Mouse (Mus musculus): Measurements from ENCODE around the gene Trim41.
"Not testable (repeated sequence)": the region's sequence is repeated elsewhere in the genome, so short reads cannot be mapped to it uniquely, and the experiment has no call there.

Trim41 gene

DNA sequence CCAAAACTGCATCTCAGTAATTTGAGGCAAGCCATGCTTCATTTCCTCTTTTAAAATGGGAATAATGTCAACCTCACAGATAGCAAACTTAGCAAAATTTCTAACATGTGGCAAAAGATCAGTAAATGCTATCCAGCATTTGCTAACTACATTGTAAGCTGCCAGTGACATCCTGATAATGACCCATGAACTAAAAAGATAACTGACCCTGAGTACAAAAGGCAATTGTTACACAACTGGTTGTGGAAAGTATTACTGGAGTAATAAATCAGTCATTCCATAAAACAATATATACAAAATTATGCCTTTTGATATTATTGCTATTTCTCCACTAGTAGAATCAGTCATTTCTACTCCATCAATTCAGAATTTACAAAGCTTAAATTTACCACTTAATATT is 3.4 kb downstream of the Trim41 start:
- no peak for DNase-seq (ENCODE audit: low spot score)

DNA sequence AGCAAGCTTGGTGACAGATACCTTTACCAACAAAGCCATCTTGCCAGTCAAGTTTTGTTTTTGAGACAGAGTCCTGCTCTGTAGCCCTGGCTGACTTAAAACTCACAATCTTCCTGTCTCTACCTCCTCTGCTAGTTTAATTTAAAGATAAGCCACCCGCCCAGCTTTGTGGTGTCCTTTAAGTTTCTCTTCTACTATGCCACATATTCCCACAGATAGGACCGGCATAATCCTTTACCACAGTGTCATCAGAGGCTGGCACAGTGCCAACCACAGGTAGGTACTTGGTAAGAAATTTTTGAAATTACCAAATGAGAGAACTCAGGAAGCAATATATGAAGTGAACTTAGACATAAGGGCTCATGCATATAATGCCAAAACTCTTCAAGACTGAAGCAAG is 7.0 kb downstream of the Trim41 start:
- no peak for DNase-seq (ENCODE audit: low spot score)

DNA sequence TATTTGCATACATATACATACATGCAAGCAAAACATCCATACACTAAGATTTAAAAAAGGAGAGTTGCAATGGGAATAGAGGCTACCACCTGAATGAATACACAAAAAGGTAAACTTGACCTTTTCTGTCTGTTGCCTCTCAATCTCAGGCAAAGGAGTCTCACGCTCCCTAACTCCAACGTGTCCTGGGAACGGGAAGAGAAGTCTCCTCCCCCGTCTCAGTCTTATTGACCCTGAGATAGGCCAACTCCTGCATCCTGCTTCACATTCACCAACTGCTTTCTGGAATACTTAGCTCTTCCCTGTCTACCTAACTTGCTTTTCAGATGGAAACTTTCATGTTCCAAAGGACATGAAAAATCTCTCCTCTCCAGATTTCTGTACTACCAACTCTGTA is 7.7 kb downstream of the Trim41 start:
- no peak for DNase-seq (ENCODE audit: low spot score)

DNA sequence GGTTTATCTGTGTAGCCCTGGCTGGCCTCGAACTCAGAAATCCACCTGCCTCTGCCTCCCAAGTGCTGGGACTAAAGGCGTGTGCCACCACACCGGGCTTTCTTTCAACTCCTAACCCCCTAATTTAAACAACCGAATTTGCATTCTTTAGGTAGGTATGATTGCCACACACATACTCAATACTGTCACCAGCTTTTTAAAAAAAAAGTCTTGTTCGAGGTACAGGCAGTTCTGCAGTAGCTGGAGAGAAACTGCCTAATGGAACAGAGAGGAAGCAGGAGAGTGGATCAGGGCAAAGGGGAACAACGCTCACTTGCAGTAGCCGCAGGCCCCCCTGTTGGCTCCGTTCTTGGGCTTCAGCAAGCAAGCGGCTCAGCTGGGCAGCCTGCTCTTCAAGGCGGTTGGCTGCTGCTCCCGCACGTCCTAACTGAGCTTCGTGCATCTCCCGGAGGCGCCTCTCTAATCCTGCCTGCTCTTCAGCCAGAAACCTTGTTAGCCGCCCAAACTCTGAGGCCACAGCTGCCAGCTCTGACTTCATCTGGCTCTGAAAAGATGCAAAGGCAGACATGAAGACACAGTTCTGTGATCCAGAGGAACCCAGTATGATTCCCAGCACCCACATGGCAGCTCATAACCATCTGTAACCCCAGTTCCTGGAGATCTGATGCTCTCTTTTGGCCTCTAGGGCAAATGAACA is 8.3 kb downstream of the Trim41 start:
- DNase-seq (ENCODE audit: low spot score) = no peak

DNA sequence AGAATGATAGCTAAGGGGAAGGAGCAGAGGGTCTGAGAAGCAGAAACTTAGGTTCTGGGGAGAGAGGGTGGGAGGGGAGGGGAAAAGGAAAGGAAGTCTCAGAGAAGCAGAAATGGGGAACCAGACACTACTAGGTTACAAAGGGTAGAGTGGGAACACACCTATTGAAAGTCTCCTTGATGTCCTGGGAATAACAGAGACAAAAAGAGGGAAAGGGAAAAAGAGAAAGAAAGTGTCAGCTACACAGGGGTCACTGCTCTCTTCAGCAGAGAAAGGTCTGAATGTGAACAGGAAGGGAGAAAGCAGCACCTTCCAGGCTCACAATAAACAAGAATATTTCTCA is 8.9 kb downstream of the Trim41 start:
- DNase-seq (ENCODE audit: low spot score) = no peak

DNA sequence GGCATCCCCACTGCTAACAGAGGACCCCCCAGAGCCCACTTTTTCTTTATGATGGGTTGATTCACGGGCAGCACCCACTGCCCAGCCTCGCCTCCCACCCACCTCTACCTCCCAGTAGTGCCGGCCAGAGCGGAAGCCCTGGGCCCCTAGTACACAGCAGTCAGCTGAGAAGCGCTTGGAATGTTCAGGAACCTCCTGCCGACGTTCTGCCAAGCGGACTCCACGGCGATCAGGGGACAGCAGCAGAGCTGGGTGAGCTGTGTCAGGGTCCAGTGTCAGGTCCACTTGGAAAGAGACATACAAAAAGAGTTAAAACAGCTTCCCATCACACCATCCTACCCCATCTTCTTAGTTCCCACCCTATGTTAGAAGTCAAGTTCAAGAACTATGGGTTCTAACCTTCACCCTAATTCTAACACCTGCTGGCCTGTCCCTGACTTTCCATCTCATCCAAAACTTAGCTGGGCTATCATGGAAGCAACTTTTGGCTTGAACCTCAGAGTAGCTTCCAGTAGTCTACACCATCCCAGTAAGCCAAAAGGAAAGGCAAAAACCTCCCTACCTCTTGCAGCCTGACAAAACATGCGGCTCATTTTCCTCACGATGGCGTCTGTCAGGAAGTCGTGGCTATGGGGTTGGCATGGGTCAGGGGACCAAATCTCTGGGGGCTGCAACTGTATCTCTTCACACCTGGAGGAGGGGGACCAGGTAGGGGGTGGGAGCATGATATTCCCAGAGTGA is 9.4 kb downstream of the Trim41 start:
- no peak for DNase-seq (ENCODE audit: low spot score)

DNA sequence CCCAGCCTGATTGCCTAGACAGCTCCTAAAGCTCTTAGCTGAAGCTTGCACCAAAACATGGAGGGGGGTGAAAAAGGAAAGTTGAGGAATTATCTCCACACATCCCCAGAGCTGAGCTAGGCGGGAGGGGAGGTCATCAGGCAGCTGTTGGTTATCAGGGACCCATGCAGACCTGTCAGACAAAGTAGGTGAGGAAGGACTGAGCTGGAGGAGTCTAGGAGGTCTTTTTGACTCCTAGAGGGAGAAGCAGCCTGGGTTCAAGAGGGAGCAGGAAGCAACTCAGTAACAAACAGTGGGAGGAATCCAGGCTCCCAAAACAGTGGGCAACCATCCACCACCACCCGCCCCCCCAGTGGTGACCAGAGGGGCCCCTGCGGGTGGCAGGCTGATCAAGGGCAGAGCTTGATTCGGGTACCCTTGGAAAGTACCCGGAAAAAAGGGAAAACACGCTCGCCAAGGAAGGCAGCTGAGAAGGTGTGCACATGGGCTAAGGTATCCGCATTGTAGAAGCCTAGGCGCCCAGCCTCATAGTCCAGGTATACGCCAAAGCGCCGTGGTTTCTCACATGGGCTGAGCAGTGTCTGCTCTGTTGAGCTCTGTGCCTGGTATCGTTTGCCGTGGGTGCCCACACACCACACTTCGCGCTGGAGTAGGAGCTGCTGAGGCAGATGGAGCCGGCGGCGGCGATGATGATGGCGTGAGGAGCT is 10.1 kb downstream of the Trim41 start:
- no peak for DNase-seq (ENCODE audit: low spot score)

DNA sequence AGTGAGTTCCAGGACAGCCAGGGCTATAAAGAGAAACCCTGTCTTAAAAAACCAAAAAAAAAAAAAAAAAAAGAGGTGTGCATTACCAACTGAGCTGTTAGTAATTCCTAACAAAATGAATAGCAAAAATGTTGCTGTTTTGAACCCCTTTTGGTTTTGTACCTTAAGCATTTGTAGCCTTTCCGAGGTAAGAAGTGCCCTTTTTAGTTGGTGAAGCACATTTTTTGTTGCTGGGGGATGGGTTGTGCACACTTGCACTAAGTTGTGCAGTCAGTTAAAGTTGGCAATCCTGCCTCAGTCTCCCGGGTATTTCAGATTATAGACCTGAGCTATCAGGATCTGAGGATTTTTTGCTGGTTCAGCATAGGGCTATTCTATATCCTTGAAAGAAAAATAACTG is 12.2 kb downstream of the Trim41 start:
- no peak for DNase-seq (ENCODE audit: low spot score)

DNA sequence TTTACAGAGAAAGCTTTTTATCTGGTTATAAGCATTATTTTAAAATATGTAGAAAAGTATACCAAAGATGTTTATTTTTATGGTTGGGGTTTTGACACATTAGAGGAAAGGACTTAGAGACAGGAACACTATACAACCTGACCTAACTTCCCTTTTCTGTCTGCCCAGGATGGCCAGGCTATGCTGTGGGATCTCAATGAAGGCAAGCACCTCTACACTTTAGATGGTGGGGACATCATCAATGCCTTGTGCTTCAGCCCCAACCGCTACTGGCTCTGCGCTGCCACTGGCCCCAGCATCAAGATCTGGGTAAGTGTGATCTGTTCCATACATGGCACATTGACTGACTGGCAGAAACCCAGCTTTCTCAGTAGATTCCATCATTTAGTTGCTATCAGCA is 13.2 kb downstream of the Trim41 start:
- no peak for DNase-seq (ENCODE audit: low spot score)

DNA sequence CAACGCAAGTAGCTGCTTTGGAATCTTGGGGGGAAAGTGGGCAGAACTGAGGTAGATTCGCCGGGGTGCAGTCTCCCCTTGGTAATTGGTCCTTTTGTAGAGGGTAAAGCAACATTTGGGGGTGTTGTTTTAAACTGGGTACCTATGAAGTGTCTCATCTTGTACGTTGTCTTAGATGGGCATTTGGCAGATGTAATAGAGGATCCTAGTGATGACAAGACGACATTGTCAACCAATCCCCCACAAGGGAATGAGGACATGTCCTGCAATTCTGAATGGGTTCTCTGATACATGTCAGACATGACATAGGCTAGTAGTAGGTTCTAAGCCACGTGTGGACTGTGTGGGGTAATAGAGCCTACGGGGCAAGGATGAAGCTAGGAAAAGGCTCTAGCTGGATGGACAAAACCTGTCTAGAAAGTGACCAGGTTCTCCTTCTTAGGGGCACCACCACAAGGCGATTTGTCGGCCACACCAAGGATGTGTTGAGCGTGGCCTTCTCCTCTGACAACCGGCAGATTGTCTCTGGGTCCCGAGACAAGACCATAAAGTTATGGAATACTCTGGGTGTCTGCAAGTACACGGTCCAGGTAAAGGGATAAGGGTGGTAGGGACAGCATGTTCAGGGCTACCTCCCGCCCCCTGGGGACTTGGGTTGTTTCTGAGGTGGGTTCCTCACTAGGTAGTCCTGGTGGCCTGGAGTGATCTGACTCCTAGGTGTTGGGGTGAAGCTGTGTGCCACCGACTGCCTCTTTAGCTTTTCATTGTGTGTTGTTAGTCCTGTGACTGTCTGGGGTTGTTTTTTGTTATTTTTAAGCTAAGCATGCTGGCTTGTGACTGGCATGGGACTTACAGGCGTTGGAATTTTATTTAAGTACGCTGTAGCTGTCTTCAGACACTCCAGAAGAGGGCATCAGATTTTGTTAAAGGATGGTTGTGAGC is 15.1 kb downstream of the Trim41 start:
- DNase-seq (ENCODE audit: low spot score) = no peak

DNA sequence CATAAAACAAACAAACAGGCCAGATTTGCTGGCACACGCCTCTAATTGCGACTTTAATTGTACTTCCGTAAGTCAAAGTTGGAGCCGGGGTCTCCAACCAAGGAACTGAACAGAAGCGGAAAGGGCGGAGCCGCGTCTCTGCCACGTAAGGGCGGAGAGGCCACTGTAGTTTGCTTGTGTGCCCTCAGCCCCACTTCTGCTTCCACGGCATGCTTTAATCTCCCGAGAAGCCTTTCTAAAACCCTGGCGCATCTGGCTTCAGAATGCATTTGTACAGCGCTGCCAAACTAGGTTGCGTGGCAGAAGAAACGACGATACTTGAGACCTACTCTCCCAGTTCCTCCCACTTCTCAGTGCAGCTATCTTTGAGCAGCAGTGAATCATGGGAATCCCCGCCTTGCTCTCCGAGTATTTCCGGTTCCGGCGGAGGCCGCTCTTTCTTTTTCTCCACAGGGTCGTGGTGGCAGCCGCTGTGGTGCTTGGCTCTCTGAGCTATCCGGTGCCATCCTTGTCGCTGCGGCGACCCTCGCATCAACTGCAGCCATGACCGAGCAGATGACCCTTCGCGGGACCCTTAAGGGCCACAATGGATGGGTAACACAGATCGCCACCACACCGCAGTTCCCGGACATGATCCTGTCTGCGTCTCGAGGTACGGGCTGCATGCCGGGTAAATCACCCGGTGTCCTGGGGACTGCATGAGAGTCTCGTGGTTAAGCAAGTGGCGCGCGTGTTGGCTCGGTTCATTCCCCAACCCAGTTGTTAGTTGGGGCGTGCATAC is 17.0 kb downstream of the Trim41 start, which contains the start of gene Rack1:
TSS of gene Rack1 (plus strand) at position 412 of the 781 bp plus-strand sequence.
- peak; percentile 77 for DNase-seq (ENCODE audit: low spot score)

DNA sequence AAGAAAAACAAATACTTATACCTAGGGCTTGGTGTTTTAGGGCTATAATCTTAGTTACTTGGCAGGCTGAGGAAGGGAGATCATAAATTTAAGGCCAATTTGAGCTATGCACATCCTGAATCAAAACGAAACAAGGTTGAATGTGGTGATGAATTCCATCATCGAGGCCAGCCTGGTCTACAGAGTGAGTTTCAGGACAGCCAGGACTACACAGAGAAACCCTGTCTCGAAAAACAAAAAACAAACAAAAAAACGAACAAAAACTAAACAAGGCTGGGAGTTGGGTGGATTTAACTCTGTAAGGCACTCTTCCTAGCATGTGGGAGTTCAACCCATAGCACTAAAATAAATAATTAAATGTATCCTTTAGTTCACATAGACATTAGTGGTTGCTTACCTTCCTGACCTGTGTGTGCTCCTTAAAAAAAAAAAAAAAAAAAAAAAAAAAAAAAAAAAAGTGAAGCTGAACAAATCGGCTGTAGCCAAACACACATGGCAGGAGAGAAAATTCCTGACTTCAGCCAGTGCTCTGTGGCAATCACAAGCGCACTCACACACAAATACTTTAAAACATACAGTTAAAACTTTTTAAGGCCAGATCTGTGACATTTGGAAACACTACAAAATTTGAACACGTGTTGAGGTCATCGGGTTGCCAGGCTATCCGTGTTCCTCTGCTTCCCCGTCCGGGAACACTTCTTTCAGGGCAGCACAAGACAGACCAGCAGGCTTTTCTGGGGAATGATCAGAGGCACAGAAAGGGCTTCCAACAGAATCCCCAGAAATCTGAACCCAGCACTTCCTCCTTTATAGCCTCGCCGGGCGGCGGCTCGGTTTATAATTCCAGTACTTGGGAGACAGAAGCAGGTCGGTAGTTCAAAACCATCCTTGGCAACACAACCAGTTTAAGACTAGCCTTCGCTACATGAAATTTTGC is 17.9 kb downstream of the Trim41 start:
- no peak for DNase-seq (ENCODE audit: low spot score)

DNA sequence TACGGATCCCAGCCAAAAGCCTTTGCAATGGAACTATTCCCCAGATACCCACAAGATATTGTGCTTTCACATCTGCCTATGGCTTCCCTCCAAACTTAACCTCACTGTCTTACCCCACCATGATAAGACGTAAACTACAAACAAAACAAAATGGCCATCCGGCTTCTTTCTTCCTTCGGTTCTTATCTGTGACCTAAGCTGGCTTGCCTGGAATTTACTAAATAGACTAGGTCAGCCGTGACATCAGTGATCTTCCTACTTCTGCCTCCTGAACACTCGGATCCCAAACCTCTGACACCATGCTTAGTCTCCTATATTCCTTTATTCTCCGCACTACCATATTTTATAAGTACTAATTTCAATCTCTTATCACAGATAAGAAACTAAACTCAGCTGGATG is 18.8 kb downstream of the Trim41 start:
- DNase-seq (ENCODE audit: low spot score) = no peak

DNA sequence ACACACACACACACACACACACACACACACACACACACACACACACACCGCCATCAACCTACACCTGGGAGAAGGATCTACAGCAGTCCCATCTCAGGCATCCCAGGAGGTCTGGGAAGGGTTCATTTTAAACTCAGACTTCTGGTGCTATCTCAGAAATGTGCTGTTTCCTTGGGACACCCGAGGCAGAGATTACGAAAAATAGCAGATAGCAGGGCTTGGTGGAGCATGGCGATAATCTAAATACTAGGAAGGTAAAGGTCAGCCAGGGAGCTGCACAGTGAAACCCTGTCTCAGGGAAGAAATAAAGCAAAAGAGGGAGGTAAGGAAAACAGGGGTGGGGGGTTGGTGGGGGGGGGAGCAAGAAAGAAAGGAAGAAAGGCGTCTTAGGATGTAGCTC is 19.9 kb downstream of the Trim41 start:
- DNase-seq (ENCODE audit: low spot score) = no peak

DNA sequence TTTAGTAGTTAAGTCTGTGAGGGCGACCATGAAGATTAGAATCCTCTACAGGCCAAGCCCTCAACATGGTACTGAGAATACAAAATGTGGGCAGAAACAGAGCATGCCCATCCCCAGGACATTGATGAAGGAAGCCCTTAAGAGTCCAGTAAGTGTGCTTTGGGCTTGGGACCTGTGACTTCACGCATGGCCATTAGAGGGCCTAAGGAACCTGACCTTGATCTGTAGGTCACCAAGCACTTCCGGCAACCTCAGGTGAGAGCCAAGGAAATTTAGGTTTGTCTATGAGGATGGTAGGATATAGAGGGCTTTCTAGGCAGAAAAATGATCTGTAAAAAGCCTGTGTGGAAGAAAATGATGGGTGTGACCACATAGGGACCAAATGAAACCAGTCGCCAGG is 20.9 kb downstream of the Trim41 start:
- no peak for DNase-seq (ENCODE audit: low spot score)

DNA sequence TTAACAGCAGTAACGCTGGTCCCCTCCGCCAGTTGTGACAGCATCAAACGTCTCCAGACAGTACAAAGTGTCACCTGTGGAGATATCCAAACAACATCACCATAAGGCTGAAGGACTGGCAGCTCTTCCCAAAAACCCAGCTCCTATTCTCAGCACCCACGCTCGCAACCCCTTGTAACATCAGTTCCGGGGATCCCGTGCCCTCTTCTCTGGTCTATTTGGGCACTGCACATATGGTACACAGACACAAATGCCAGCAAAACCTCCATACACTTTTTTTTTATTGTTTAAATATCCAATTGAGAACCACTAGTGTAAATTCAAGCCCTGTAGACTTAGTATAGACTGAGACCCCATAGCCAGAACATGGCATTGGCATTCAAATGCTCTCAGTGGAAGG is 21.9 kb downstream of the Trim41 start:
- no peak for DNase-seq (ENCODE audit: low spot score)

DNA sequence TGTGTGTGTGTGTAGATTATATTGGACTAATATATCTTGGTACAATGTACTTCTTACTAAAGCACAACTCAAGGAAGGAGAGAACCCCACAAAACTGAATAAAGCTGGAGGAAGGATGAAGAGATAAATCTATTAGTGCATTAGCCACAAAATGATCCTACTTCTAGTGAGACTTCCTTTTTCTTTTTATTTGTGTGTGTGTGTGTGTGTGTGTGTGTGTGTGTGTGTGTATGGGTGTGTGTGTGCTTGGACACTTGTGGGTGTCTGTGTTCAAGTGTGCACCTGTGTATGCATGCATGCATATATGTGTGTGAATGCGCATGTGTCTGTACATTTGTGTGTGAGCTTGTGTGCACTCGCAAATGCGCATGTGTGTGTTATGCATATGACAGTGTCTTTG is 24.0 kb downstream of the Trim41 start:
- no peak for DNase-seq (ENCODE audit: low spot score)

DNA sequence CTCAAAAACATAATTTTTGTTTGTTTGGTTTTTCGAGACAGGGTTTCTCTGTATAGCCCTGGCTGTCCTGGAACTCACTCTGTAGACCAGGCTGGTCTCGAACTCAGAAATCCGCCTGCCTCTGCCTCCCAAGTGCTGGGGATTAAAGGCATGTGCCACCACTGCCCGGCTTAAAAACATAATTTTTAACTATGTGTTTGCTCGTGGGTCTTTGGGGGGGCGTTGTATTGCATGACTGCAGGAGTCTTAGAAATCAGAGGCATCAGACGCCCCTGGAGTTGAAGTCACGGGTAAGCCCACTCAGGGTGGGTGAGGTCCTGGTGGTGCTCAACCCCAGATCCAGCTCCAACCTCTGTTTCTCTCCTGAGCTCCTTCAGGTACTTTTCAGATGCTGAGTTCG is 25.3 kb downstream of the Trim41 start:
- not testable (repeated sequence) for DNase-seq (ENCODE audit: low spot score)

DNA sequence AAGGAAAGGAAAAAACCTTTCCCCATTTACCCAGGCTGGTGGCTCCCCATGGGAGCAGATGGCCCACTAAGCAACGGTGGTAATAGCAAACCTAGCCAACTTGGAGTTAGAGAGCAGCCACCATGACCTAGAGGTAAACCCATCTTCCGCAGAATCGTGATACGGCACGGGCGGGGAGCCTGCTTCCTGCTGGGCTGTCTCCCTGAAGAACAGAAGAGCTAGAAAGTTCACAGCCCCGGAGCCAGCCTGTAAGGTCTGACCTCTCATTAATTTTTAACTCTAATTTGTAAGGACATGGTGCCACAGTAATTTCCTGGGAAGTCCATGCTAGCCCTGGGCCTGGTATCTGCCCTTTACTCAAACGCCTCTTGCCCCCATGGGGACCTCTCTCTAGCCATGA is 26.2 kb downstream of the Trim41 start:
- DNase-seq (ENCODE audit: low spot score) = no peak
